Mouse (Mus musculus) central nervous system, embryonic 18 days (tissue): ENCODE measurements around the gene Kcnip4. TPM values are rescaled to one million over a fixed set of nuclear protein-coding genes. Genes with fewer than 3 reads are reported as not detected.

Experiments
- polyA plus RNA-seq: library from polyadenylated mRNA; depleted of rRNA; stranded (reverse); fragments of >200 nt; gene quantifications from 2 replicates; pipeline ENCODE4 v1.2.3, GENCODE M21; 2012; rRNA removed

Kcnip4 gene
- 9.9 and 11.1 TPM in 2 replicates for polyA plus RNA-seq

GRCm38 (mm10) chr5:49524394-49525241 is at the start of gene Kcnip4:
Kcnip4 (minus strand) TSS chr5:49524907.

